Mouse (Mus musculus) megakaryocyte, embryonic 14.5 days (primary cell): ENCODE measurements around the gene Slc35c1. TPM values are rescaled to one million over a fixed set of nuclear protein-coding genes. Genes with fewer than 3 reads are reported as not detected.
"Not testable (repeated sequence)": the region's sequence is repeated elsewhere in the genome, so short reads cannot be mapped to it uniquely, and the experiment has no call there.

ENCODE experiments used
- H3K27me3 ChIP-seq: replicated peaks from 2 replicates; pipeline ENCODE3; 2012; ENCODE audit warnings: inconsistent platforms
- H3K36me3 ChIP-seq: replicated peaks from 2 replicates; pipeline ENCODE3; 2012; ENCODE audit warnings: low read length, inconsistent platforms, mixed read lengths
- H3K4me1 ChIP-seq: 2 replicates; pipeline ENCODE4 v1.6.1; 2012; ENCODE audit warnings: inconsistent platforms
- H3K4me3 ChIP-seq: replicated peaks from 2 replicates; pipeline ENCODE3; 2012; ENCODE audit warnings: moderate library complexity, mild to moderate bottlenecking, inconsistent platforms
- H3K9me3 ChIP-seq: 2 replicates; pipeline ENCODE4 v1.6.1; 2012; ENCODE audit warnings: inconsistent platforms
- FLI1 ChIP-seq: IDR thresholded peaks from 2 replicates; pipeline ENCODE4 v1.6.1; 2012; ENCODE audit warnings: low read length, inconsistent platforms, mixed read lengths
- GATA1 ChIP-seq: IDR thresholded peaks from 3 replicates; pipeline ENCODE4 v1.6.1; 2012; ENCODE audit warnings: mixed read lengths, low read length, inconsistent platforms, borderline replicate concordance
- polyA plus RNA-seq: library from polyadenylated mRNA; stranded (reverse); fragments of >175 nt; gene quantifications from 2 replicates; pipeline ENCODE4 v1.2.3, GENCODE M21; 2012; ENCODE audit warnings: low replicate concordance; ENCODE audit not compliant: insufficient read depth

Gene Slc35c1
- polyA plus RNA-seq, 1 experiment = 10.3 TPM

GRCm38 (mm10) chr2:92490541-92490940, 30.2 kb upstream of the Slc35c1 start:
- H3K4me1 ChIP-seq = peaks cover 26% of the 10 kb centered on the region
- H3K36me3 ChIP-seq = no peaks in the 10 kb centered on the region
- H3K4me3 ChIP-seq = no peak overlapping the region
- H3K9me3 ChIP-seq = no peaks in the 10 kb centered on the region
- H3K27me3 ChIP-seq = peaks cover 75% of the 10 kb centered on the region
- TF ChIP-seq GATA1 (no peak), FLI1 (no peak)

- H3K4me1 ChIP-seq = peaks cover 33% of the 10 kb centered on the region
- no peaks in the 10 kb centered on the region for H3K36me3 ChIP-seq
- peaks cover 69% of the 10 kb centered on the region for H3K27me3 ChIP-seq
- H3K4me3 ChIP-seq = no peak overlapping the region
- H3K9me3 ChIP-seq = no peaks in the 10 kb centered on the region
- TF ChIP-seq GATA1 = no peak
- no peak for TF ChIP-seq FLI1
Observed at GRCm38 (mm10) chr2:92487791-92488190, 27.5 kb upstream of the Slc35c1 start.

GRCm38 (mm10) chr2:92486911-92487310, 26.6 kb upstream of the Slc35c1 start:
- Histone ChIP-seq H3K27me3 (peaks cover 71% of the 10 kb centered on the region), H3K4me3 (no peak overlapping the region), H3K36me3 (no peaks in the 10 kb centered on the region), H3K4me1 (peaks cover 33% of the 10 kb centered on the region), H3K9me3 (no peaks in the 10 kb centered on the region)
- TF ChIP-seq FLI1 (no peak), GATA1 (no peak)

- Histone ChIP-seq H3K27me3 (peaks cover 71% of the 10 kb centered on the region), H3K4me3 (peak overlapping the region; percentile 82), H3K36me3 (no peaks in the 10 kb centered on the region), H3K9me3 (no peaks in the 10 kb centered on the region), H3K4me1 (peaks cover 33% of the 10 kb centered on the region)
- TF ChIP-seq GATA1 (no peak), FLI1 (no peak)
Observed at GRCm38 (mm10) chr2:92486403-92486802, 26.1 kb upstream of the Slc35c1 start.

- H3K27me3 ChIP-seq = peaks cover 68% of the 10 kb centered on the region
- H3K4me1 ChIP-seq = peaks cover 33% of the 10 kb centered on the region
- no peaks in the 10 kb centered on the region for H3K9me3 ChIP-seq
- H3K4me3 ChIP-seq = peak overlapping the region; percentile 24
- no peaks in the 10 kb centered on the region for H3K36me3 ChIP-seq
- TF ChIP-seq GATA1 (no peak), FLI1 (no peak)
Observed at GRCm38 (mm10) chr2:92485640-92486295, 25.4 kb upstream of the Slc35c1 start.

- Histone ChIP-seq H3K4me3 (peak overlapping the region; percentile 84), H3K27me3 (peaks cover 61% of the 10 kb centered on the region), H3K36me3 (no peaks in the 10 kb centered on the region), H3K9me3 (no peaks in the 10 kb centered on the region), H3K4me1 (peaks cover 33% of the 10 kb centered on the region)
- no peak for TF ChIP-seq FLI1
- no peak for TF ChIP-seq GATA1
Observed at GRCm38 (mm10) chr2:92484256-92485025, 24.1 kb upstream of the Slc35c1 start.

GRCm38 (mm10) chr2:92483505-92483904, 23.2 kb upstream of the Slc35c1 start:
- Histone ChIP-seq H3K36me3 (no peaks in the 10 kb centered on the region), H3K27me3 (peaks cover 57% of the 10 kb centered on the region), H3K4me1 (peaks cover 33% of the 10 kb centered on the region), H3K4me3 (no peak overlapping the region), H3K9me3 (no peaks in the 10 kb centered on the region)
- no peak for TF ChIP-seq GATA1
- no peak for TF ChIP-seq FLI1

GRCm38 (mm10) chr2:92482551-92482950, 22.2 kb upstream of the Slc35c1 start:
- peaks cover 31% of the 10 kb centered on the region for H3K4me1 ChIP-seq
- no peak for TF ChIP-seq FLI1
- no peak for TF ChIP-seq GATA1
- no peak overlapping the region for H3K4me3 ChIP-seq
- no peaks in the 10 kb centered on the region for H3K36me3 ChIP-seq
- H3K9me3 ChIP-seq = no peaks in the 10 kb centered on the region
- H3K27me3 ChIP-seq = peaks cover 49% of the 10 kb centered on the region

GRCm38 (mm10) chr2:92478313-92478688, 18.0 kb upstream of the Slc35c1 start:
- TF ChIP-seq GATA1 (no peak), FLI1 (no peak)
- peaks cover 3% of the 10 kb centered on the region for H3K4me1 ChIP-seq
- H3K36me3 ChIP-seq = no peaks in the 10 kb centered on the region
- H3K4me3 ChIP-seq = no peak overlapping the region
- peaks cover 24% of the 10 kb centered on the region for H3K27me3 ChIP-seq
- H3K9me3 ChIP-seq = peaks cover 28% of the 10 kb centered on the region

GRCm38 (mm10) chr2:92477672-92478312, 17.5 kb upstream of the Slc35c1 start:
- Histone ChIP-seq H3K4me3 (no peak overlapping the region), H3K27me3 (peaks cover 19% of the 10 kb centered on the region), H3K9me3 (peaks cover 28% of the 10 kb centered on the region), H3K4me1 (peaks cover 3% of the 10 kb centered on the region; the same call in 1 of the 2 replicates), H3K36me3 (no peaks in the 10 kb centered on the region)
- no peak for TF ChIP-seq GATA1
- TF ChIP-seq FLI1 = no peak

GRCm38 (mm10) chr2:92476580-92476979, 16.2 kb upstream of the Slc35c1 start:
- H3K36me3 ChIP-seq, H3K4me3 ChIP-seq, H3K4me1 ChIP-seq: not testable (repeated sequence)
- H3K27me3 ChIP-seq = peaks cover 11% of the 10 kb centered on the region
- H3K9me3 ChIP-seq = peaks cover 28% of the 10 kb centered on the region
